Mouse (Mus musculus): ENCODE measurements around the gene Entpd2. TPM values are rescaled to one million over a fixed set of nuclear protein-coding genes. Genes with fewer than 3 reads are reported as not detected.

The Entpd2 gene
- total RNA-seq (2017), result not detected in 2 replicates

- ATAC-seq (replicated peaks; ENCODE audit: low read depth, poor library complexity, severe bottlenecking), result peak; percentile 15; the same call in 1 of the 2 replicates
Observed at GRCm38 (mm10) chr2:25395721-25396596, at the start of gene Entpd2. Entpd2 (plus strand) TSS chr2:25395874.

- ATAC-seq (replicated peaks; ENCODE audit: low read depth, poor library complexity, severe bottlenecking), result no peak
Observed at GRCm38 (mm10) chr2:25348162-25348561, 47.5 kb upstream of the Entpd2 start.

- no peak for ATAC-seq (replicated peaks; ENCODE audit: low read depth, poor library complexity, severe bottlenecking)
Observed at GRCm38 (mm10) chr2:25349499-25349898, 46.2 kb upstream of the Entpd2 start.

GRCm38 (mm10) chr2:25350701-25351100 lies 45.0 kb upstream of the Entpd2 start:
- no peak for ATAC-seq (replicated peaks; ENCODE audit: low read depth, poor library complexity, severe bottlenecking)

GRCm38 (mm10) chr2:25354211-25354610 lies 41.5 kb upstream of the Entpd2 start:
- ATAC-seq (replicated peaks; ENCODE audit: low read depth, poor library complexity, severe bottlenecking), result no peak

GRCm38 (mm10) chr2:25355419-25356066 lies 40.1 kb upstream of the Entpd2 start:
- no peak for ATAC-seq (replicated peaks; ENCODE audit: low read depth, poor library complexity, severe bottlenecking)

- peak; percentile 64 for ATAC-seq (replicated peaks; ENCODE audit: low read depth, poor library complexity, severe bottlenecking)
Observed at GRCm38 (mm10) chr2:25356208-25357079, 39.2 kb upstream of the Entpd2 start, which contains the start of gene Dpp7. Dpp7 (minus strand) TSS chr2:25356359.

GRCm38 (mm10) chr2:25359848-25360247 lies 35.8 kb upstream of the Entpd2 start:
- ATAC-seq (replicated peaks; ENCODE audit: low read depth, poor library complexity, severe bottlenecking), result no peak

- no peak for ATAC-seq (replicated peaks; ENCODE audit: low read depth, poor library complexity, severe bottlenecking)
Observed at GRCm38 (mm10) chr2:25363478-25364178, 32.0 kb upstream of the Entpd2 start.

- no peak for ATAC-seq (replicated peaks; ENCODE audit: low read depth, poor library complexity, severe bottlenecking)
Observed at GRCm38 (mm10) chr2:25364313-25364712, 31.4 kb upstream of the Entpd2 start.

- ATAC-seq (replicated peaks; ENCODE audit: low read depth, poor library complexity, severe bottlenecking), result peak; percentile 34; the same call in 1 of the 2 replicates
Observed at GRCm38 (mm10) chr2:25364761-25365090, 30.9 kb upstream of the Entpd2 start.

- peak; percentile 87 for ATAC-seq (replicated peaks; ENCODE audit: low read depth, poor library complexity, severe bottlenecking)
Observed at GRCm38 (mm10) chr2:25365091-25365761, 30.4 kb upstream of the Entpd2 start, which contains the start of gene Uap1l1. Uap1l1 (minus strand) TSS chr2:25365682.

- ATAC-seq (replicated peaks; ENCODE audit: low read depth, poor library complexity, severe bottlenecking), result no peak
Observed at GRCm38 (mm10) chr2:25369996-25370395, 25.7 kb upstream of the Entpd2 start.

- ATAC-seq (replicated peaks; ENCODE audit: low read depth, poor library complexity, severe bottlenecking), result peak; percentile 92
Observed at GRCm38 (mm10) chr2:25371764-25372643, 23.7 kb upstream of the Entpd2 start, which contains the start of gene Sapcd2. Sapcd2 (plus strand) TSS chr2:25372321.

- ATAC-seq (replicated peaks; ENCODE audit: low read depth, poor library complexity, severe bottlenecking), result no peak
Observed at GRCm38 (mm10) chr2:25372644-25373391, 22.9 kb upstream of the Entpd2 start.

- no peak for ATAC-seq (replicated peaks; ENCODE audit: low read depth, poor library complexity, severe bottlenecking)
Observed at GRCm38 (mm10) chr2:25373431-25373830, 22.2 kb upstream of the Entpd2 start.

- ATAC-seq (replicated peaks; ENCODE audit: low read depth, poor library complexity, severe bottlenecking), result peak; percentile 57
Observed at GRCm38 (mm10) chr2:25376589-25376988, 19.1 kb upstream of the Entpd2 start.

Measured in common myeloid progenitor, adult 5-6 weeks (primary cell).